Mouse (Mus musculus) MEL (cell line): ENCODE results near the gene Rbm12.

Source experiments
- CHD1 ChIP-seq: IDR thresholded peaks from 2 replicates; pipeline ENCODE4 v1.6.1; 2012; ENCODE audit warnings: low read depth, mild to moderate bottlenecking, inconsistent platforms, low read length, improper control_type of control experiment
- CTCF ChIP-seq, 3 experiments: IDR thresholded peaks in 2 of 3; conservative IDR thresholded peaks in 1 of 3; 2 replicates each; pipeline ENCODE4 v1.5.1; 2011 to 2012; ENCODE audit warnings: low read length in 3 of 3, low read depth in 2 of 3, mild to moderate bottlenecking in 2 of 3, improper control_type of control experiment in 1 of 3, inconsistent platforms in 1 of 3, mixed read lengths in 1 of 3, moderate library complexity in 1 of 3; ENCODE audit not compliant: control insufficient read depth in 1 of 3, insufficient read depth in 1 of 3, poor library complexity in 1 of 3, severe bottlenecking in 1 of 3
- E2F4 ChIP-seq: IDR thresholded peaks from 2 replicates; pipeline ENCODE4 v1.6.1; 2011; ENCODE audit warnings: low read depth, low read length, improper control_type of control experiment, borderline replicate concordance
- EP300 ChIP-seq, 2 experiments: IDR thresholded peaks; 2 replicates each; pipeline ENCODE4 v1.6.1; 2011; ENCODE audit warnings: improper control_type of control experiment in 2 of 2, low read length in 2 of 2, low read depth in 1 of 2, mild to moderate bottlenecking in 1 of 2
- KAT2A ChIP-seq: conservative IDR thresholded peaks from 2 replicates; pipeline ENCODE4 v1.6.1; 2012; ENCODE audit warnings: low read depth, low read length, improper control_type of control experiment, inconsistent platforms
- MAX ChIP-seq: IDR thresholded peaks from 2 replicates; pipeline ENCODE4 v1.6.1; 2011; ENCODE audit warnings: low read length, improper control_type of control experiment
- MXI1 ChIP-seq: IDR thresholded peaks from 2 replicates; pipeline ENCODE4 v1.6.1; 2011; ENCODE audit warnings: mild to moderate bottlenecking, low read depth, low read length, improper control_type of control experiment
- POLR2A ChIP-seq, 2 experiments: IDR thresholded peaks; 2 replicates each; pipeline ENCODE4 v1.6.1; 2011 to 2012; ENCODE audit warnings: low read length in 2 of 2, mild to moderate bottlenecking in 2 of 2, control low read depth in 1 of 2, improper control_type of control experiment in 1 of 2, low read depth in 1 of 2, moderate library complexity in 1 of 2; ENCODE audit not compliant: control insufficient read depth in 1 of 2, insufficient read depth in 1 of 2, poor library complexity in 1 of 2
- SIN3A ChIP-seq: IDR thresholded peaks from 2 replicates; pipeline ENCODE4 v1.6.1; 2012; ENCODE audit warnings: low read length, improper control_type of control experiment, inconsistent platforms
- TBP ChIP-seq: IDR thresholded peaks from 2 replicates; pipeline ENCODE4 v1.8.0; 2011; ENCODE audit warnings: low read depth, low read length, improper control_type of control experiment
- TCF12 ChIP-seq: IDR thresholded peaks from 2 replicates; pipeline ENCODE4 v1.6.1; 2014; ENCODE audit warnings: low read depth, mild to moderate bottlenecking, inconsistent platforms, low read length, improper control_type of control experiment, moderate library complexity
- ZC3H11A ChIP-seq: IDR thresholded peaks from 2 replicates; pipeline ENCODE4 v1.6.1; 2012; ENCODE audit warnings: low read depth, mild to moderate bottlenecking, inconsistent platforms, low read length, improper control_type of control experiment
- ZKSCAN1 ChIP-seq: IDR thresholded peaks from 2 replicates; pipeline ENCODE4 v1.6.1; 2012; ENCODE audit warnings: low read depth, mild to moderate bottlenecking, inconsistent platforms, low read length, improper control_type of control experiment, moderate library complexity
- ZNF384 ChIP-seq: IDR thresholded peaks from 2 replicates; pipeline ENCODE4 v1.6.1; 2012; ENCODE audit warnings: low read depth, mild to moderate bottlenecking, inconsistent platforms, low read length, improper control_type of control experiment

DNA sequence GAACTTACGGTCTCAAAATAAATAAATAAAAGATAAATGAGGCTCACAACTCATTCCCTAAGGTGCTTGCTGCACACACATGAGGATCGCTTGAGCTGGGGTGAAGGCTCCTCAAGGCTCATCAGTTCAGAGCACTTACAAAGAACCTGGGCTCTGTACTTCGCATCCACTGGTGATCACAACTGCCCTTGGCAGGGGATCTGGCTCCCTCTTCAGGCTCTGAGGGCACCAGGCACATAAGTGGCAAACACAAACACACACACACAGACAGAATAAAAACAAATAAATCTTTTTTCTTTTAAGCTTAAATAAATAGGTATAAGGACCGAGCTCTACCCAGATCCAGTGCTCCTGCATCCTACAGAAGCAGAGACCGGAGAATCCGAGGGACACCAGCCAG is 23.9 kb upstream of the Rbm12 start:
- TF ChIP-seq POLR2A (IDR thresholded peaks at IDR 0.05; ENCODE audit: control insufficient read depth in 1 of 2, insufficient read depth in 1 of 2, low read depth in 1 of 2, low read length in 2 of 2, poor library complexity in 1 of 2) (no peak), ZNF384 (no peak), CTCF (IDR thresholded peaks at IDR 0.05 in 2 of 3, conservative IDR thresholded peaks at IDR 0.05 in 1 of 3; ENCODE audit: control insufficient read depth in 1 of 3, insufficient read depth in 1 of 3, low read depth in 2 of 3, low read length in 3 of 3, poor library complexity in 1 of 3, severe bottlenecking in 1 of 3) (peak; percentile 12 to 50 (median 46); a peak in 5 of 6 replicates), TCF12 (no peak), SIN3A (no peak), TBP (no peak), MAX (no peak), EP300 (IDR thresholded peaks at IDR 0.05; ENCODE audit: low read depth in 1 of 2, low read length in 2 of 2) (no peak), E2F4 (no peak), MXI1 (no peak), CHD1 (no peak), ZKSCAN1 (no peak), ZC3H11A (0 out of 2 replicates have a peak, but pooled peaks have one; percentile 5), KAT2A (no peak)
